Mouse (Mus musculus) E14TG2a.4 (cell line): Measurements from ENCODE around the gene Nup153.

Experiments used
- H3K27me3 ChIP-seq: 2 replicates; pipeline ENCODE4 v1.6.1; 2014; ENCODE audit warnings: low read length, control low read depth; ENCODE audit not compliant: insufficient read depth
- H3K36me3 ChIP-seq: 2 replicates; pipeline ENCODE4 v1.6.1; 2014; ENCODE audit warnings: low read length, control low read depth; ENCODE audit not compliant: insufficient read depth
- H3K4me1 ChIP-seq: replicated peaks from 2 replicates; pipeline ENCODE4 v1.6.1; 2014; ENCODE audit warnings: low read depth, low read length, control low read depth
- H3K4me3 ChIP-seq: replicated peaks from 2 replicates; pipeline ENCODE4 v1.5.1; 2014; ENCODE audit warnings: mild to moderate bottlenecking, low read length
- H3K9me3 ChIP-seq: 2 replicates; pipeline ENCODE4 v1.6.1; 2014; ENCODE audit warnings: low read length, control low read depth
- CTCF ChIP-seq: conservative IDR thresholded peaks from 2 replicates; pipeline ENCODE4 v1.5.1; 2014; ENCODE audit warnings: low read length
- NANOG ChIP-seq: IDR thresholded peaks from 2 replicates; pipeline ENCODE4 v1.6.1; 2014; ENCODE audit warnings: borderline replicate concordance, low read length, mixed read lengths
- POU5F1 ChIP-seq: IDR thresholded peaks from 2 replicates; pipeline ENCODE4 v1.6.1; 2014; ENCODE audit warnings: low read length, borderline replicate concordance

The Nup153 gene

DNA sequence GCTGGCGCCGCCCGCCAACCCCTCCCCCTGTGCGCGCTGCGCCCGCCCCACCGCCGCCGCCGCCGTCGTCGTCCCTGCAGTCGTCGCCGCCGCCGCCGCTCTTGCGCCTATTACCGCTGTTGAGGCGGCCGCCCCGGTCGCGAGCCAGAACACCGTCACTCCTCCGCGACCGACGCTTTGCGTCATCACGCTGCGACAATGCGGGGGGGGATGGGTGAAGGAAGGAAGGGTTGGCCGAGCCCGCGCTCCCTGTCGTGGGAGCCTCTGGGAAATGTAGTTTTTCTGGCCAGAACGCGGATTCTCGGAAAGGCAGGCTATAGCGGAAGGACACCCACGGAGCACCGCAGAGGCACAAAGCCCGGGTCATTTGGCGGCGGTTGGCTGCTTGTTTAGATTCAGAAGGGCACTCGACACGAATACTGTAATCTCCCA lies at the start of gene Nup153:
Gene Nup153, minus strand, starts transcription at position 104 of the 432 bp plus-strand sequence.
- Histone ChIP-seq H3K27me3 (no peaks in the 10 kb centered on the region), H3K4me3 (peak within 1 kb of the TSS; percentile 98), H3K36me3 (peaks cover 11% of the 10 kb centered on the region; the same call in 1 of the 2 replicates), H3K4me1 (peaks cover 48% of the 10 kb centered on the region), H3K9me3 (no peaks in the 10 kb centered on the region)
- TF ChIP-seq CTCF = no peak
- TF ChIP-seq POU5F1 = no peak
- no peak for TF ChIP-seq NANOG

- Histone ChIP-seq H3K4me1 (peaks cover 5% of the 10 kb centered on the region), H3K4me3 (no peak overlapping the region)
- TF ChIP-seq POU5F1 (no peak), CTCF (no peak), NANOG (no peak)
These were observed 49.7 kb upstream of the Nup153 start for GRCm38 (mm10) chr13:46777461-46777860.

GRCm38 (mm10) chr13:46776636-46777305 lies 49.0 kb upstream of the Nup153 start:
- H3K36me3 ChIP-seq = peaks cover 76% of the 10 kb centered on the region
- peaks cover 5% of the 10 kb centered on the region for H3K4me1 ChIP-seq
- H3K4me3 ChIP-seq = no peak overlapping the region
- H3K9me3 ChIP-seq = peaks cover 28% of the 10 kb centered on the region
- H3K27me3 ChIP-seq = no peaks in the 10 kb centered on the region
- TF ChIP-seq POU5F1 (no peak), CTCF (no peak), NANOG (no peak)

More at GRCm38 (mm10) chr13:46777461-46777860, 49.7 kb upstream of the Nup153 start:
- H3K27me3 ChIP-seq = no peaks in the 10 kb centered on the region
- peaks cover 22% of the 10 kb centered on the region for H3K9me3 ChIP-seq
- H3K36me3 ChIP-seq = peaks cover 69% of the 10 kb centered on the region

GRCm38 (mm10) chr13:46774998-46775397 lies 47.3 kb upstream of the Nup153 start:
- H3K4me3 ChIP-seq = no peak overlapping the region
- TF ChIP-seq CTCF (no peak), POU5F1 (no peak), NANOG (no peak)
- peaks cover 36% of the 10 kb centered on the region for H3K9me3 ChIP-seq
- no peaks in the 10 kb centered on the region for H3K27me3 ChIP-seq
- peaks cover 82% of the 10 kb centered on the region for H3K36me3 ChIP-seq
- peaks cover 5% of the 10 kb centered on the region for H3K4me1 ChIP-seq

- TF ChIP-seq NANOG = no peak
- TF ChIP-seq POU5F1 = no peak
- TF ChIP-seq CTCF = no peak
- Histone ChIP-seq H3K9me3 (peaks cover 36% of the 10 kb centered on the region), H3K4me1 (peaks cover 5% of the 10 kb centered on the region), H3K4me3 (no peak overlapping the region), H3K27me3 (no peaks in the 10 kb centered on the region), H3K36me3 (peaks cover 86% of the 10 kb centered on the region)
These were observed 44.8 kb upstream of the Nup153 start for GRCm38 (mm10) chr13:46772581-46772980.

DNA sequence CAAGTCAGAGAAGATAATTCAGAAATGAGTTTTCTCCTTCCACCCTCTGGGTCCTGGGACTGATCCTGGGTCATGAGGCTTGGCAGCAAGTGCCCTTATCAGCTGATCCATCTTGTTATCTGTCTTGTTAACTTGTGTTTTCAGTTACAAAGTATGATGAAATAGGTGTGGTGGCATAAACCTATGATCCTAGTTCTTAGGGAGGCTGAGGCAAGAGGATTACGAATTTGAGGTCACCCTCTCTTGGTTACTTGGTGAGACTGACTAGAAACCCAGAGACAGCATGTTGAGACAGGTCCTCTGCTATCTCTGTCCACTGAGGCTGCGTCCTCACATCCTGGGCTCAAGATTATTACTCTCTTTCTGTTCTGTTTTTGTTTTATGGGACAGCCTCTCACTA lies 37.6 kb upstream of the Nup153 start:
- Histone ChIP-seq H3K4me3 (no peak overlapping the region), H3K27me3 (no peaks in the 10 kb centered on the region), H3K36me3 (peaks cover 53% of the 10 kb centered on the region), H3K9me3 (no peaks in the 10 kb centered on the region), H3K4me1 (no peaks in the 10 kb centered on the region)
- TF ChIP-seq POU5F1 (no peak), CTCF (no peak), NANOG (no peak)

- Histone ChIP-seq H3K9me3 (no peaks in the 10 kb centered on the region), H3K36me3 (peaks cover 37% of the 10 kb centered on the region), H3K4me3 (no peak overlapping the region), H3K27me3 (no peaks in the 10 kb centered on the region), H3K4me1 (peaks cover 18% of the 10 kb centered on the region)
- TF ChIP-seq CTCF (no peak), POU5F1 (no peak), NANOG (no peak)
These were observed 35.5 kb upstream of the Nup153 start for GRCm38 (mm10) chr13:46763210-46763609.

DNA sequence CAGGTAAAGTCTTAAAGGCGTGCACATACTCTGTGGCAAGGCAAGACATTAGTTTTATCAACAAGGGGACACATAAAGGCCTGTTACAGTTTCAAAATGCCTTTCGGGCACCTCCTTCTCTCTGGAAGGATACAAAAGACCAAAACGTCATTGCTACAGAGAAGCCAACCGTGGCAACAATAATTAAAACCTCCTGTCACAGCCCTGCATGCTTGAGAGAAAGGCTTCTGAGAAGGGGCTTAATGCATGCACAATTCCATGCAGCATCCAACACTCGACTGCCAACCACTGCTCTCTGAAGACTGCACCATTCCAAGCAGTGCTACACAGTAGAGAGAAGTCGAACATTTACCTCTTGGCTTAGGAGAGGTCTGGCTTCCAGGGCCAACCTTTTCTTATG lies 33.2 kb upstream of the Nup153 start:
- Histone ChIP-seq H3K4me1 (peaks cover 37% of the 10 kb centered on the region), H3K9me3 (no peaks in the 10 kb centered on the region), H3K4me3 (no peak overlapping the region), H3K27me3 (no peaks in the 10 kb centered on the region), H3K36me3 (peaks cover 32% of the 10 kb centered on the region)
- TF ChIP-seq POU5F1 = no peak
- no peak for TF ChIP-seq NANOG
- TF ChIP-seq CTCF = no peak
